Mouse (Mus musculus) liver, postnatal 0 days (tissue): ENCODE results near the gene Ambra1. TPM values are rescaled to one million over a fixed set of nuclear protein-coding genes. Genes with fewer than 3 reads are reported as not detected.

Experiments used
- ATAC-seq: fragments of 200-750 bp; cut with Nextera tagmentation; 2 replicates; pipeline ENCODE4 v1.8.0; 2017; ENCODE audit warnings: mild to moderate bottlenecking, moderate library complexity
- DNase-seq: peaks from one replicate; pipeline ENCODE4 v3.0.0-alpha.2; 2016
- H3K27ac ChIP-seq: fragments of 300-500 bp; sonication (generic); 2 replicates; pipeline ENCODE4 v1.5.1; 2014; ENCODE audit warnings: antibody characterized with exemption, moderate library complexity, mild to moderate bottlenecking, low read depth
- H3K27me3 ChIP-seq: fragments of 300-500 bp; sonication (generic); 2 replicates; pipeline ENCODE4 v1.6.1; 2014; ENCODE audit warnings: low read length, control low read depth, mixed read lengths; ENCODE audit not compliant: insufficient read depth
- H3K36me3 ChIP-seq: fragments of 300-500 bp; sonication (generic); replicated peaks from 2 replicates; pipeline ENCODE4 v1.6.1; 2014; ENCODE audit warnings: mild to moderate bottlenecking, control low read depth, low read length, moderate library complexity, mixed read lengths; ENCODE audit not compliant: insufficient read depth
- H3K4me1 ChIP-seq: fragments of 300-500 bp; sonication (generic); 2 replicates; pipeline ENCODE4 v1.6.1; 2014; ENCODE audit warnings: antibody characterized with exemption, mild to moderate bottlenecking, control low read depth; ENCODE audit not compliant: insufficient read depth
- H3K4me2 ChIP-seq: fragments of 300-500 bp; sonication (generic); 2 replicates; pipeline ENCODE4 v1.6.1; 2014; ENCODE audit warnings: low read depth, mild to moderate bottlenecking, low read length, moderate library complexity, mixed read lengths
- H3K4me3 ChIP-seq: fragments of 300-500 bp; sonication (generic); 2 replicates; pipeline ENCODE4 v1.5.1; 2014; ENCODE audit warnings: low read depth, low read length
- H3K9ac ChIP-seq: fragments of 300-500 bp; sonication (generic); replicated peaks from 2 replicates; pipeline ENCODE4 v1.6.1; 2014; ENCODE audit warnings: mild to moderate bottlenecking, moderate library complexity
- H3K9me3 ChIP-seq: fragments of 300-500 bp; sonication (generic); 2 replicates; pipeline ENCODE4 v1.6.1; 2016; ENCODE audit warnings: mild to moderate bottlenecking, control low read depth, low read length, mixed read lengths
- CTCF ChIP-seq: sonication (generic); IDR thresholded peaks from 2 replicates; pipeline ENCODE4 v1.5.1; 2016; ENCODE audit warnings: antibody characterized with exemption, low read depth
- EP300 ChIP-seq: IDR thresholded peaks from 2 replicates; pipeline ENCODE4 v1.6.1; 2016; ENCODE audit warnings: antibody characterized with exemption, low read depth, mild to moderate bottlenecking
- WGBS: fragments of 180-500 bp; shearing (Covaris S2); extraction: QIAGEN DNeasy Blood & Tissue Kit; methylation state at CpG from one replicate; pipeline ENCODE4 v1.1.7; 2014; ENCODE audit not compliant: insufficient replicate concordance; 5-methylcytosine and 5-hydroxymethylcytosine counted together
- polyA plus RNA-seq: library from polyadenylated mRNA; unstranded; fragments of >200 nt; fragmentation: Nextera tagmentation; extraction: Ambion mirVana; gene quantifications from 2 replicates; pipeline ENCODE4 v1.2.1, GENCODE M21; 2015

The Ambra1 gene
- polyA plus RNA-seq, 1 experiment from 2014 or later, result 3.5 TPM

DNA sequence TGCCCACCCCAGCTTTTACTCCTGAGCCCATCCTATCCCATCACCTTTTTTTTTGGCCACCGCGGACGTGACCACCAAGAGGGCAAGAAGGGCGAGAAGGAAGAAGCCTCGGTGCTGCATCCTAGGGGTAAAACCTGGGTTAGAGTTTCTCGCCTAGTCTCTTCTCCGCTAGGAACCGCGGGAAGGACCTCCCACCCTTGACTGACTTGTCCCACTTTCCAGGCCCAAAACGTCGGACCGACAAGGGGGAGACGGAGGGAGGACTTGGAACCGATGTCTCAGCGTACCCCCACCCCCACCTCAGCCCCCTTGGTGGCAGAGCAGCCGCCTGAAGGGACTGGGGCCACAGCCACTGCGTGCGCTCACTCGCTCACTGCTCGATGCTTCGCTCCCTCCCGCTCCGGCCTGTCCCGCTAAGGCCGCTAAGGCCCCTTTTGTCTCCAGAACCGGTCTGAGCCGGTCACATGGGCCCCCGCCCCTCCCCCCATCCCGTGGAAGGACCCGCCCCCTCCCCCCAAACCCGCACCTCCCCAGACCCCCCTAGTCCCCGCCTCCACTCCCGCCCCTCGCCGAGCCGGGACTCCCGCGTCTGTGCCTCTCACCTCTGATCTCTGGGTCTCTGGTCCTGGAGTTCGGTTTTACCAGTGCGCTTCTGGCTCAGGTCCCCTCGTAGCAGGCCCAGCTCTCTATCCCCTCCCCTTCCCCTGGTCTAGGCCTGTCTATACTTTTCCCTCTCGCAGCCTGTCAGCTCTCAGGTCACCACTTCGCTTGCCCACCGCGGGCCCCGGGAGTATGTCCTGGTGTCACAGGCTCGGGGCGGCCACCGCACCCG lies 201.6 kb downstream of the Ambra1 start:
- ATAC-seq (peak; percentile 18; the same call in 1 of the 2 replicates), DNase-seq (no peak)
- Histone ChIP-seq H3K4me3 (peak overlapping the region; percentile 30; the same call in 1 of the 2 replicates), H3K9me3 (no peaks in the 10 kb centered on the region), H3K4me2 (peak overlapping the region; percentile 65), H3K27ac (no peak overlapping the region), H3K4me1 (peaks cover 22% of the 10 kb centered on the region), H3K27me3 (peaks cover 23% of the 10 kb centered on the region), H3K9ac (peak overlapping the region; percentile 12), H3K36me3 (peaks cover 31% of the 10 kb centered on the region)
- 8% methylated on average over 46 of the region's 50 CpGs for WGBS
- TF ChIP-seq EP300 (no peak), CTCF (no peak)

DNA sequence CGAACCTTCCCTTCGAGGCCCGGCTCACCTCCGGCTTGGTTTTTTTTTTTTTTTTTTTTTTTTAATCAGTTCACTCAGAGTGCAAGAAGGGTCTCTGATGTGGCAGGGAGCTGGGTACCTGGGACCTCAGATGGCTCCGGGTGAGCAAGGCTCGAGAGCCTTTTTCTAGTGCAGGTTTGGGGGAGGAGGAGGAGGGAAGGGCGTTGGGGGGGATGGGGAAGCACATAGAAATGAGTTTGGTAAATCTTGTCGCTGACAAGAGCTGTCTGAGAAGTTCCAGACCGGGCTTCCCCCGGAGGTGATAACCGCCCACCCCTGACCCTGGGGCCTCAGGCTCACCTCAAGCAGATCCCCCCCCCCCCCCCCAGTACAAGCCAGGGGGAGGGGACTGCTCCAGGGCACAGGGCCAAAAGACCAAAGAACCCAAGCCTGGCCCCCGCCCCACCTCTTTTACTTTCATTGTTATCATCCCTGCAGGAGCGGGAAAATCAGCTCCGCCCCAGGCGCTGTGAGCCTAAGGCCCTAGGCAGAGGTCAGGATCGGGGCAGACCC lies 202.3 kb downstream of the Ambra1 start, which contains the start of gene Mdk:
Mdk (minus strand) TSS at position 138 of the 552 bp plus-strand sequence.
- peak within 1 kb of the TSS; percentile 30 for H3K4me3 ChIP-seq
- no peak for DNase-seq
- H3K9ac ChIP-seq, result peak within 1 kb of the TSS; percentile 12
- peak within 1 kb of the TSS; percentile 65 for H3K4me2 ChIP-seq
- no peak for ATAC-seq
- H3K27me3 ChIP-seq, result peaks cover 23% of the 10 kb centered on the region
- H3K27ac ChIP-seq, result no peak within 1 kb of the TSS
- TF ChIP-seq CTCF, result no peak
- no peak for TF ChIP-seq EP300
- H3K36me3 ChIP-seq, result peaks cover 38% of the 10 kb centered on the region
- H3K9me3 ChIP-seq, result no peaks in the 10 kb centered on the region
- H3K4me1 ChIP-seq, result peaks cover 22% of the 10 kb centered on the region
- WGBS, result 10% methylated on average over 16 of the region's 16 CpGs

DNA sequence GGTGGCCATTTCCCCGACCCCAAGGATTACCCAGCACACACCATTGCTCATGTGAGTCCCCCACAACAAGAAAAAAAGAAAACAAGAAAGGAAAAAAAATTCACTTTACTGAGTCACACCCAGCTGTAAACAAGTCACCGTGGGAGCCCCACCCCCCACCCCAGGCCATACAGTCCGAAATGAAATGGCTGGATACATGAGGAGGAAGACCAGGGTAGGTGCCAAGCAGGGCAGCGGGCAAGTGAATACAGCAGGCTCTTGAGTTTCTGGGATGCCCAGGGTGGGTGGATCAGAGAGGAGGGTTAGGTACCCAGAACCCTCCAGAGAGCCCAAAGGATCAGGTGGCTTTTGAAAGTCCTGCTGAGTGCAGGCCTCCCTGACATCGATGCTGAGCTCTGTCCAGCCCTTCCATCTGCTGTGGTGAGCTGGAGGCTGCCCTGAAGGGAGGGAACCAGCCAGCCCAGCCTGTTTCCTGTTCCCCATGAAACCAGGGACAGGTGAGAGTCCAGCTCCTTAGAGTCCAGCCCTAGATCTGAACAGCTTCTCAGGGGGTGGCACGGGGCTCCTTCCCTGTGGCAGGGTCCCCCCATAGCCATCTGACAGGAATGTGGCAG lies 202.9 kb downstream of the Ambra1 start:
- H3K9ac ChIP-seq, result 0 out of 2 replicates have a peak overlapping the region, but pooled peaks have one; percentile 11

DNA sequence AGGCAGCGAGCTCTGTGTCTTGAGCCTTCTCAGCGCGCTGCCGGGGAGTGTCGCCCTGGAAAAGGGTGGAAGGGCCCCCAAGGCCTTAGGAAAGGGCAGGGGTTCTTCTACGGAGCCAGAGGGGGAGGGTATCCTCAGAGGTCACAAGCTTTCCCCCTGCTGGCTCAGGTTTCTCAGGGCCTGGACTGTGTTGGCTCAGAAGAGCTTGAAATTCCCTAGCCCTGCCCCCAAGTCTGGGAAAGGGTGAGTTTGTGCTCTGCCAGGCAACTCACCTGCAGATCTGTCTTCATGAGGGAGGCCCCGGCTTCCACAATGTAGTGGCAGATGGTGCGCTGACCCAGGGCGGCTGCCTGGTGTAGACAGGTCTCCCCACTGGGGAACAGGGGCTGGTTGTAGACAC lies 203.5 kb downstream of the Ambra1 start:
- H3K4me1 ChIP-seq, result peaks cover 22% of the 10 kb centered on the region
- no peaks in the 10 kb centered on the region for H3K9me3 ChIP-seq
- TF ChIP-seq CTCF, result no peak
- TF ChIP-seq EP300, result no peak
- H3K27ac ChIP-seq, result no peak overlapping the region
- H3K4me3 ChIP-seq, result no peak overlapping the region
- H3K36me3 ChIP-seq, result peaks cover 50% of the 10 kb centered on the region
- 75% methylated on average over 9 of the region's 9 CpGs for WGBS
- H3K4me2 ChIP-seq, result no peak overlapping the region
- peaks cover 19% of the 10 kb centered on the region for H3K27me3 ChIP-seq
- no peak overlapping the region for H3K9ac ChIP-seq
- ATAC-seq (no peak), DNase-seq (no peak)

More for the DNA sequence above, 202.9 kb downstream of the Ambra1 start:
- H3K4me3 ChIP-seq, result peak overlapping the region; percentile 13; the same call in 1 of the 2 replicates
- peaks cover 23% of the 10 kb centered on the region for H3K27me3 ChIP-seq
- WGBS, result 26% methylated on average over 6 of the region's 6 CpGs
- H3K36me3 ChIP-seq, result peaks cover 44% of the 10 kb centered on the region
- TF ChIP-seq EP300, result no peak
- TF ChIP-seq CTCF, result no peak
- H3K27ac ChIP-seq, result no peak overlapping the region
- H3K9me3 ChIP-seq, result no peaks in the 10 kb centered on the region
- ATAC-seq (no peak), DNase-seq (no peak)
- H3K4me1 ChIP-seq, result peaks cover 22% of the 10 kb centered on the region
- H3K4me2 ChIP-seq, result peak overlapping the region; percentile 65

DNA sequence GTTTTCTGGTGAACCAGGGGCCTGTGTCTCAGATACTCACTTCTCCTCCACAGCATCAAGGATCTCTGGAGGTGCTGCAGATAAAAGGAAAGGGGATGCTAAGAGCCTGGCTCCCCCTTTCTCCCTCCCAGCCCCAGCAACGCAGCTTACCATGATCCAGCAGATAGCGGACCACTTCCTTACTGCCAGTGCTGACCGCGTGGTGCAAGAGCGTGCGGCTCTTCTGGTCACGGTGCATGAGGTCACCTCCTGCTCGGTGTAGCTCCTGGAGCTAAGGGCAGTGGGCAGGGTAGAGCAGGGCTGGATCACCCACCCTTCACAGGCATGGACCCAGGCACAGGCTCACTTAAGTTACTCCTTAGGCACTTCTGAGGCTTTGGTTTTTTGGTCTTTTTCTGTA lies 204.1 kb downstream of the Ambra1 start:
- peaks cover 22% of the 10 kb centered on the region for H3K4me1 ChIP-seq
- no peak overlapping the region for H3K27ac ChIP-seq
- peaks cover 56% of the 10 kb centered on the region for H3K36me3 ChIP-seq
- no peak for DNase-seq
- TF ChIP-seq CTCF (no peak), EP300 (no peak)
- H3K27me3 ChIP-seq, result peaks cover 14% of the 10 kb centered on the region
- no peak overlapping the region for H3K9ac ChIP-seq
- H3K9me3 ChIP-seq, result no peaks in the 10 kb centered on the region
- ATAC-seq, result no peak
- no peak overlapping the region for H3K4me2 ChIP-seq
- WGBS, result 49% methylated on average over 8 of the region's 8 CpGs
- H3K4me3 ChIP-seq, result no peak overlapping the region
